Mouse (Mus musculus) hindbrain, embryonic 11.5 days (tissue): Measurements from ENCODE around the gene Chaf1a. TPM values are rescaled to one million over a fixed set of nuclear protein-coding genes. Genes with fewer than 3 reads are reported as not detected.
"Not testable (repeated sequence)": the region's sequence is repeated elsewhere in the genome, so short reads cannot be mapped to it uniquely, and the experiment has no call there.

Experiments
- ATAC-seq: fragments of 200-750 bp; cut with Nextera tagmentation; 2 replicates; pipeline ENCODE4 v1.8.0; 2017; ENCODE audit warnings: mild to moderate bottlenecking, moderate TSS enrichment, moderate library complexity; ENCODE audit not compliant: low FRiP score
- DNase-seq: peaks from one replicate; pipeline ENCODE4 v3.0.0-alpha.2; 2015; ENCODE audit warnings: low spot score
- H3K27ac ChIP-seq: fragments of 300-500 bp; sonication (generic); 2 replicates; pipeline ENCODE4 v1.5.1; 2014; ENCODE audit warnings: mild to moderate bottlenecking, low read depth, low read length
- H3K27me3 ChIP-seq: fragments of 300-500 bp; sonication (generic); 2 replicates; pipeline ENCODE4 v1.6.1; 2014; ENCODE audit warnings: mild to moderate bottlenecking, low read length, moderate library complexity, mixed read lengths; ENCODE audit not compliant: control insufficient read depth, insufficient read depth
- H3K36me3 ChIP-seq: fragments of 300-500 bp; sonication (generic); 2 replicates; pipeline ENCODE4 v1.6.1; 2014; ENCODE audit warnings: mild to moderate bottlenecking, low read length, moderate library complexity, mixed read lengths; ENCODE audit not compliant: control insufficient read depth, insufficient read depth
- H3K4me1 ChIP-seq: fragments of 300-500 bp; sonication (generic); replicated peaks from 2 replicates; pipeline ENCODE4 v1.6.1; 2014; ENCODE audit warnings: low read length, mixed read lengths; ENCODE audit not compliant: control insufficient read depth, insufficient read depth
- H3K4me2 ChIP-seq: fragments of 300-500 bp; sonication (generic); replicated peaks from 2 replicates; pipeline ENCODE4 v1.6.1; 2014; ENCODE audit warnings: mild to moderate bottlenecking, low read depth, low read length
- H3K4me3 ChIP-seq: fragments of 300-500 bp; sonication (generic); 2 replicates; pipeline ENCODE4 v1.5.1; 2014; ENCODE audit warnings: low read depth, low read length
- H3K9ac ChIP-seq: fragments of 300-500 bp; sonication (generic); 2 replicates; pipeline ENCODE4 v1.6.1; 2014; ENCODE audit warnings: low read depth, low read length
- H3K9me3 ChIP-seq: fragments of 300-500 bp; sonication (generic); 2 replicates; pipeline ENCODE4 v1.6.1; 2016; ENCODE audit warnings: low read length; ENCODE audit not compliant: control insufficient read depth
- WGBS: fragments of 180-500 bp; shearing (Covaris S2); extraction: QIAGEN DNeasy Blood & Tissue Kit; methylation state at CpG from one replicate; pipeline ENCODE4 v1.1.7; 2014; 5-methylcytosine and 5-hydroxymethylcytosine counted together
- polyA plus RNA-seq: library from polyadenylated mRNA; unstranded; fragments of >200 nt; fragmentation: Nextera tagmentation; extraction: Ambion mirVana; gene quantifications from 2 replicates; pipeline ENCODE4 v1.2.1, GENCODE M21; 2014

Chaf1a gene
- polyA plus RNA-seq, 1 experiment from 2014 or later, result 16.1 TPM

DNA sequence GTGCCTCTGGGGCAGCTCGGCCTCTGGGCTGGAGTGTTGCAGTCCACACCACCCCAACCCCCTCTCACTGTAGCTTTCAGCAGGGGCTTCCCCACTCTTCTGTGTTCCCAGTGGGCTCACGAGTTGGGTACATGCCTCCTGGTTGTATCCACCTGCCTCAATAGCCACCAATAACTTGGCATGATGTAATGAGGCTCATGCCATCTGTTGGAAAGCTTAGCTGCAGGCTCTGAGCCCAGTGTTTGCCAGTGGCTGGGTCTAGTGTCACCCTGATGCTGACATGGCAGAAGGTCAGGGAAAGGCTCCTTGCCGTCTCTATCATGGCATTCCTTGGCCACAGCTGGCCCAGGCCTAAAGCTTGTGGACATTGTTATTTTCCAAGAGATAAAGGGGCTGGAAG is 60.6 kb downstream of the Chaf1a start:
- Histone ChIP-seq H3K27me3 (no peaks in the 10 kb centered on the region), H3K4me1 (no peaks in the 10 kb centered on the region), H3K36me3 (peaks cover 36% of the 10 kb centered on the region), H3K4me3 (no peak overlapping the region), H3K4me2 (no peak overlapping the region), H3K9me3 (no peaks in the 10 kb centered on the region), H3K9ac (no peak overlapping the region), H3K27ac (no peak overlapping the region)
- WGBS, result 85% methylated on average over 3 of the region's 3 CpGs
- DNase-seq (no peak), ATAC-seq (no peak)

GRCm38 (mm10) chr17:56102158-56102557 is 61.9 kb downstream of the Chaf1a start:
- Histone ChIP-seq H3K9me3 (no peaks in the 10 kb centered on the region), H3K36me3 (peaks cover 26% of the 10 kb centered on the region), H3K27ac (no peak overlapping the region), H3K4me2 (no peak overlapping the region), H3K27me3 (no peaks in the 10 kb centered on the region), H3K4me1 (no peaks in the 10 kb centered on the region), H3K9ac (no peak overlapping the region), H3K4me3 (no peak overlapping the region)
- DNase-seq (no peak), ATAC-seq (no peak)
- 89% methylated on average over 5 of the region's 5 CpGs for WGBS

DNA sequence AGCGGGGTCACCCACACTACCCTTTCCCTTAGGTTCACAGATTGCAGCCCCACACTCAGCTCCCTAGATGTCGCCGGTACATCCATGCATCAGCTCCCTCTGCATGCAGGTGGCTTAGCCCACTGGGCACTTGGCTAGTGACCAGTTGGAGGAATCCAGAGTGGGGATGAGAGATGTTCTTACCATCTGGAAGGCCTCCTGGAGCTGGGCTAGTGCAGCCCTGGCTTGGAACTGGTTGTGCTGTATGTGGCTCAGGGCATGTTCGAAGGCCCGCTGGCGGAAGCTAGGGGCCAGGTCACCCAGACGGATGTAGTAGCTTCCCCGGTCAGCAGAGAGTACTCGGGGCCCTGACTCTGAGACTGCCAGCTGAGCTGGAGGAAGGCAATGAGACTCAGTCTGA is 62.7 kb downstream of the Chaf1a start:
- 91% methylated on average over 9 of the region's 9 CpGs for WGBS
- ATAC-seq, result no peak

GRCm38 (mm10) chr17:56103465-56104285 is 63.4 kb downstream of the Chaf1a start:
- Histone ChIP-seq H3K9ac (no peak overlapping the region), H3K4me2 (no peak overlapping the region), H3K27ac (no peak overlapping the region), H3K36me3 (peaks cover 20% of the 10 kb centered on the region), H3K9me3 (no peaks in the 10 kb centered on the region), H3K27me3 (no peaks in the 10 kb centered on the region), H3K4me1 (no peaks in the 10 kb centered on the region), H3K4me3 (no peak overlapping the region)
- DNase-seq (no peak), ATAC-seq (no peak)
- 94% methylated on average over 8 of the region's 8 CpGs for WGBS

More for the DNA sequence above, 62.7 kb downstream of the Chaf1a start:
- no peak for DNase-seq
- H3K27me3 ChIP-seq, result no peaks in the 10 kb centered on the region
- H3K9ac ChIP-seq, result no peak overlapping the region
- H3K9me3 ChIP-seq, result no peaks in the 10 kb centered on the region
- H3K27ac ChIP-seq, result no peak overlapping the region
- no peak overlapping the region for H3K4me2 ChIP-seq
- no peaks in the 10 kb centered on the region for H3K4me1 ChIP-seq
- peaks cover 20% of the 10 kb centered on the region for H3K36me3 ChIP-seq
- H3K4me3 ChIP-seq, result no peak overlapping the region

GRCm38 (mm10) chr17:56104821-56105220 is 64.6 kb downstream of the Chaf1a start:
- H3K4me2 ChIP-seq, DNase-seq, H3K27me3 ChIP-seq, H3K27ac ChIP-seq, H3K4me3 ChIP-seq, ATAC-seq, H3K9ac ChIP-seq, H3K4me1 ChIP-seq, H3K9me3 ChIP-seq: not testable (repeated sequence)
- 100% methylated on average over 2 of the region's 5 CpGs for WGBS
- peaks cover 17% of the 10 kb centered on the region for H3K36me3 ChIP-seq

- H3K27me3 ChIP-seq, DNase-seq, H3K36me3 ChIP-seq, H3K9me3 ChIP-seq, H3K4me3 ChIP-seq, ATAC-seq, H3K27ac ChIP-seq, H3K4me2 ChIP-seq, H3K9ac ChIP-seq, H3K4me1 ChIP-seq: not testable (repeated sequence)
- WGBS, result 94% methylated on average over 4 of the region's 4 CpGs
These were observed 66.2 kb downstream of the Chaf1a start for GRCm38 (mm10) chr17:56106436-56106835.

DNA sequence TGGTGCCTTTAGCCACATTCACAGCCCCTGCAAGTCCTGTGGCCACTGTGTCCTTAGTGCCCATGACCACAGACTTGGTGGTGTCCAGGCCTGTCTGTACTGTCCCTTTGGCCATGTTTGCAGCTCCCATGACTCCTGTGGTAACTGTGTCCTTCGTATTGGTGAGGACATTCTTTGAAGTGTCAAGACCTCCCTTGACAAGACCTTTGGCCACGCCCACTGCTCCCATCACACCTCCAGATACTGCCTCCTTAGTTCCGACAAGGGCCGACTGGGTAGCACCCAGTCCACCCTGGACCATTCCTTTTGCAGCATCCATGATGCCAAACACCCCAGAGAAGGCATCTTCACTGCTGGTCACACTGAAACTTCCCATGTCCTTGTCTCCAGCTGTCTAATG is 66.7 kb downstream of the Chaf1a start:
- no peaks in the 10 kb centered on the region for H3K9me3 ChIP-seq
- H3K4me3 ChIP-seq, result no peak overlapping the region
- H3K27ac ChIP-seq, result no peak overlapping the region
- no peak overlapping the region for H3K9ac ChIP-seq
- no peak for ATAC-seq
- WGBS, result 80% methylated on average over 4 of the region's 4 CpGs
- H3K4me2 ChIP-seq, result no peak overlapping the region
- peaks cover 4% of the 10 kb centered on the region; the same call in 1 of the 2 replicates for H3K36me3 ChIP-seq
- no peaks in the 10 kb centered on the region for H3K27me3 ChIP-seq
- no peaks in the 10 kb centered on the region for H3K4me1 ChIP-seq
- no peak for DNase-seq

GRCm38 (mm10) chr17:56107736-56108135 is 67.5 kb downstream of the Chaf1a start:
- no peak overlapping the region for H3K4me3 ChIP-seq
- ATAC-seq (no peak), DNase-seq (no peak)
- H3K4me1 ChIP-seq, result no peaks in the 10 kb centered on the region
- no peak overlapping the region for H3K4me2 ChIP-seq
- no peak overlapping the region for H3K9ac ChIP-seq
- H3K27me3 ChIP-seq, result no peaks in the 10 kb centered on the region
- H3K9me3 ChIP-seq, result no peaks in the 10 kb centered on the region
- no peak overlapping the region for H3K27ac ChIP-seq
- no peaks in the 10 kb centered on the region for H3K36me3 ChIP-seq
- 69% methylated on average over 2 of the region's 2 CpGs for WGBS

GRCm38 (mm10) chr17:56108334-56109044 is 68.2 kb downstream of the Chaf1a start:
- Histone ChIP-seq H3K9ac (no peak overlapping the region), H3K4me2 (no peak overlapping the region), H3K4me1 (no peaks in the 10 kb centered on the region), H3K4me3 (no peak overlapping the region), H3K9me3 (no peaks in the 10 kb centered on the region), H3K36me3 (no peaks in the 10 kb centered on the region), H3K27me3 (no peaks in the 10 kb centered on the region), H3K27ac (no peak overlapping the region)
- ATAC-seq, result no peak
- DNase-seq, result no peak
- WGBS, result 77% methylated on average over 6 of the region's 6 CpGs
